Mouse (Mus musculus) ES-E14 (cell line): ENCODE data around the gene Fuz.

Experiments used
- CHD2 ChIP-seq: IDR thresholded peaks from 2 replicates; pipeline ENCODE4 v1.6.1; 2014; ENCODE audit warnings: mild to moderate bottlenecking, low read depth, low read length, inconsistent platforms
- HCFC1 ChIP-seq: IDR thresholded peaks from 2 replicates; pipeline ENCODE4 v1.6.1; 2012; ENCODE audit warnings: low read length, inconsistent platforms, borderline replicate concordance; ENCODE audit not compliant: insufficient read depth
- MAFK ChIP-seq: IDR thresholded peaks from 2 replicates; pipeline ENCODE4 v1.6.1; 2014; ENCODE audit warnings: mild to moderate bottlenecking, low read depth, low read length, inconsistent platforms; ENCODE audit not compliant: insufficient read depth

- no peak for TF ChIP-seq CHD2
- no peak for TF ChIP-seq HCFC1
- no peak for TF ChIP-seq MAFK
Measured at GRCm38 (mm10) chr7:44862434-44862833, 33.4 kb upstream of the Fuz start.
